Mouse (Mus musculus) heart, postnatal 10 days (tissue): ENCODE measurements around the gene Babam1. TPM values are rescaled to one million over a fixed set of nuclear protein-coding genes. Genes with fewer than 3 reads are reported as not detected.

ENCODE experiments used
- DNase-seq, 2 experiments: peaks; one replicate each; pipeline ENCODE4 v3.0.0; 2021
- intact Hi-C: fragments of 180-260 bp; cut with DNase I; formaldehyde crosslinking; loops from one replicate; pipeline ENCODE4 v1.15.1; 2025
- total RNA-seq, 2 experiments: library from RNA; stranded (reverse); gene quantifications; 2 replicates each; pipeline ENCODE4 v1.2.3; 2021

The Babam1 gene
- total RNA-seq, 2 experiments from 2014 or later, result 65.1 to 65.7 TPM

DNA sequence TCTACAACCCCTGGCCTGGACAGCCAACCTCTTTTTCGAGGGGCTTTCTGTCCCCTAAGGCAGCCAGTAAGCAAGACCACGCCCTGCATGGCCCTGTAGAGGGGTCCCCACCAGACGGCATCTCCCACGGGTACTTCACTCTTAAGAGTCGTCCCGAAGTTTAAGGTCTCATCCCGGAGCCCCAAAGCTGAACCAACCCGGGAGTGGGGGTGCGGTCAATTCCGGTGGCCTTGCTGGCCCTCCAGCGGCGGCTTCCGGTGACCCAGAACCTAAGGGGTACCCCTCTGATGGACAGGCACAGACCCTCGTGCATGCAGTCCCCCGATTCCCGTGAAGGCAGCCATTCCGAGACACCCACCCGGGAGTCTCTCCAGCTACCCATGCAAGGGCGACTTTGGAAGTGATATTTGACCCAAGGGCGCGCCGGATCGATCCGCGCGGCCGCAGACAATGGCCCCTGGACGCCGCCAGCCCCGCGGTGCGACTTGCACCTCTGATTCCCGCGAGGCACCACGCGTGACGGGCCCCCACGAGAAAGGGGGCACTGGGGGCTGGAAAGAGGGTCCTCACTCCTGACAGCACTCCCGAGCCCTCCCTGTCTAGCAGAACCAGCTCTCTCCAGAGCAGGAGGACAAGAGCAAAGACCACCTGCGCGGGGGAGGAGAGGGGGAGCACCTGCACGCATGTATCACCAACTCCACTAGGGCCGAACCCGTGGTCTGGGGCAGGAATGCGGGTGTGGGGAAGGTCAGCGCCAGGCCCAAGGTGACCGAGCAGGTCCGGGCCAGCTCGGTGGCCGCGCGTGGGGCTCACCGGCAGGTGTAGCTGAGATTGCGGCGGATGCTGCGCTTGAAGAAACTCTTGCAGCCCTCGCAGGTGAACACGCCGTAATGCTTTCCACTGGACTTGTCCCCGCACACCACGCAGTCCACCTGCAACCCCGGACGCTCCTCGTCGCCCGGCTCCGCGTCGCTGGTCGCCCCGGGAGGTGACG is 16.2 kb upstream of the Babam1 start:
- peak; percentile 51 to 58 for DNase-seq
- intact Hi-C loops, result no loop called here

DNA sequence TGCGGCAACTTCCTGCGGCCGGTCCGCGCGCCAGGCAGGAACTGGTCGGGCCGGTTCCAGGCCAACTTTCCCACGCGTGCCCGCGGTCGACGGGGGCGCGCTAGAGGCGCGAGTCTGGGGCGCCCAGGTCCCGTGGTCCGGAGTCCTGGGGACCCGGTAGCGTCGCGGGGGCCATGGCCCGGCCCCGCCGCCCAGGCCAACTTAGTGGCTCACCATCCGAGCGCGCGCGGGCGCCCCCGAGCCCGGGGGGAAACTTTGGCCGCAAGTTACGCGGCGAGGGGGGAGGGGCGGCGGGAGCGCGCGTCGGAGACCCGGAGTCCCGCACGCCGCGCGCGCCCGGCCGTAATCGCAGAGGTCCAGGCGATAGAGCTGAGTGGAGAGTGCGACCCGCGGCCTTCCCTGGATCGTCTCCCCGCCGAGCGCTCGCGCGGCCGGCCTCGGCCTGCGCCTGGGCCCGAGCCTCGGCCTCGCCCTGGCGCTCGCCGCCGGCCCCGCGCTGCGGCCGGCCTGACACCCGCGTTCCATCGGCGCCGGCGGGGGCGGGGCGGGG is 15.2 kb upstream of the Babam1 start, which contains the start of gene Nr2f6:
TSS of gene Nr2f6 (minus strand) at position 540 of the 550 bp plus-strand sequence.
- DNase-seq, result peak; percentile 83 to 87
- intact Hi-C loops, result no loop called here

DNA sequence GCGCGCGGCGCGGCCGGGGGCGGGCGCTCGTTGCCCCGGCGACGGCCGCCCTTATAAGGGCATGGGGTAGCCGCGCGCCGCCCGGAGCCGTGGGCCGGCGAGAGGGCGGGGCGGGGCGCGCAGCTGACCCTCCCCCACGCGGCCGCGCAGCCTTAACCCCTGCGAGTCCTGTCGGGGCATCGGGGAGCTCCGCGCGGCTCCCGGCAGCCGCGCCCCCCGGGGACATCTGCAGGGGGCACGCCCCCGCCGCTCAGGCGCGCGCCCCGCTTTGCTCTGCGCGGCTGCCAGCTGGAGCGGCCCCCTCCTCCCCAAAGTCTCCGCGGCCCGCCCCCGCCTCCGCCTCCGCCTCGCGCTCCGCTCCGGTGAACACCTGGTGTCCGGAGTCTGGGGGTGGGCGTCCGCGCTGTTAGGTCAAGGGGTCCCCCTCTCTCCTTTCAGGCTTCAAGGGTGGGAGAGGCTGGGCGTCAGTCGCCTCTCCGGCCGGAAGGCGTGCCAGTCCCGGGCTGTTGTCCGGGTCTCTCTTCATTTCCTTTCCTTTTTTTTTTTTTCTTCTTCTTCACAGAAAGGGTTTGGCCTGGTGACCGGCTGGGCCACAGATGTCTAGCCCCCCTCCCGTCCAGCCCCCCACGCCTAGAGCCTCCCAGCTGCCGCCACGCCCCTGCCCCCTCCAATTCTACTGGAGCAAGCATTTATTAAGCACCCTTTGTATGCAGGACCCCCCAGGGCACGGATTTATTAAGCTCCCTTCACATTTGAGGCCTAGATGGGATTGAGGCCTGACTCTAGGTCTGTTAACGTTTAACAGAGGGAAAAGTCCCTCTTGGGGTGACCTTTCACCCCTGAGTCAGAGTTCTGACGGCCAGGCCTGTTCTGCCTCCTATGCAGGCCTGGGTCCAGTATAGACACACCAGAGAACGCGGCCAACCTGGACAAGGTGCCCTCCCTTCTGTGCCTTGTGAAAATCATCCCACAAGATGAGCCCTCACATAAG is 14.4 kb upstream of the Babam1 start:
- peak; percentile 89 to 92 for DNase-seq
- intact Hi-C loops, result no loop called here

DNA sequence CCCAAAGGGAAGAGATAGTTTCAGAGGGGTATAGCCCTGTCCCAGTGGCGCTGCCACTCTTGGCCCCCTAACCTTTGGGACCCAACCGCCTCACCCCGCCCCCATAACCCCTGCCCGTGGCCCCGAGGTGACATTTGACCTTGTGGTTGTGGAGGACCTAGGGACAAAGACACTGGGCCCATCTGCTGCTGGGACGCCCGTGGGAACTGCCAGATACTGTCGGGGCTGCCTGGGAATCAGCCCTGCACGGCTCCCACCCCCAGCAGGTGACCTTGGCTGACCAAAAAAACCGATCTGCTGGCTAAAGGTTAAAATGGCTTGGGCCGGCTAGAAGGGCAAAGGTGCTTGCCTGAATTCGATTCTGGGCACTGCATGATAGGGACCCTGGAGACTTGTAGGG is 13.3 kb upstream of the Babam1 start:
- intact Hi-C loops, result no loop called here
- no peak for DNase-seq

GRCm38 (mm10) chr8:71383860-71384259 is 12.8 kb upstream of the Babam1 start:
- no peak for DNase-seq
- intact Hi-C loops, result no loop called here

DNA sequence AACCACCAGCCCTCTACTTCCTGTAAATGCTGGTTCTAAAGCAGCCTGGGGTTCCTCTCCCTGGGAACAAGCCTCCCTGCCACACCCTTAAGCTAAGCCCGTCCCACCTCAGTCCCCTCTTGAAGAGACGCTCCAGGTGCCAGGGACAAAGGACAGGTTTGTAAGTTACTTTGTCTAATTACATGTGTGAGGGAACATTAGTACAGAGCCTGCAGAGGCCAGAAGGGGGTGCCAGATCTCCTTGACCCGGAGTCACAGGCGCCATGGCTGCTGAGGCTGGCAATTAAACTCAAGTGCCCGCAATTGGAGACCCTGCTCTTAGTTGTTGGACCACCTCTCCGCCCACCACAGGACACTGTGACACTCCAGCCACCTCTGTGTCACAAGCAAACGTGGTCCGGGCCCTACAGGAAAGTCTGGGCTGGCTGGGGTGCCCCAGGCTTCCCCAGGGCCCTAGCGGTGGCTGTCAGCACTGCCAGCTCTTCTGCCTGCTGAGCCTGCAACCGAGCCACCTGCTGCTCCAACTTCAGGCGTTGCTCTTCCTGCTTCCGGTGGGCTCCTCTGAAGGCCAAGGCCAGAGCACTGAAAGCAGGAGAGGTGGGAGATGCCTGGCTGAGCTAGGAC is 11.3 kb upstream of the Babam1 start:
- no peak for DNase-seq
- intact Hi-C loops, result no loop called here

GRCm38 (mm10) chr8:71388267-71388666 is 8.4 kb upstream of the Babam1 start:
- intact Hi-C loops, result no loop called here

DNA sequence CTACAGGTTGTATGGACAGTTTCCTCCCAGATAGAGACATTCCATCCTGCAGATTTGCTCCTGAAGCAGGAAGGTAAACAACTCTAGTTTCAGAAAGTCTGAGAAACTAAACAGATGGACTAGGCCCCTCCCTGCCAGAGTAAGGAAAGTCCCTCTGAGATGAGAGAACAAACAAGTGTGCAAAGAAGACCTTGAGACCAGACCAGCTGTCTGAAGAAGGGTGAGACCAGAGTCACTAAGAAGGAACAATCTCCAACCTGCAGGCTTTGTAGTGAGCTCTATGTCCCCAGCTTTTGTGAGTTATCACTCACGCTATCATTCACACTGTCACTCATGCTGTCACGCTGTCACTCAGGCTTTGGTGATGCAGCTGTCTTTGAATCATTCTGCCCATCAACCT is 5.0 kb upstream of the Babam1 start:
- intact Hi-C loops, result no loop called here
- no peak for DNase-seq

More at GRCm38 (mm10) chr8:71388267-71388666, 8.4 kb upstream of the Babam1 start:
- no peak for DNase-seq

GRCm38 (mm10) chr8:71392391-71392790 is 4.3 kb upstream of the Babam1 start:
- DNase-seq, result no peak
- intact Hi-C loops, result no loop called here

- no peak for DNase-seq
- intact Hi-C loops, result no loop called here
These were observed 3.8 kb upstream of the Babam1 start for GRCm38 (mm10) chr8:71392871-71393270.

DNA sequence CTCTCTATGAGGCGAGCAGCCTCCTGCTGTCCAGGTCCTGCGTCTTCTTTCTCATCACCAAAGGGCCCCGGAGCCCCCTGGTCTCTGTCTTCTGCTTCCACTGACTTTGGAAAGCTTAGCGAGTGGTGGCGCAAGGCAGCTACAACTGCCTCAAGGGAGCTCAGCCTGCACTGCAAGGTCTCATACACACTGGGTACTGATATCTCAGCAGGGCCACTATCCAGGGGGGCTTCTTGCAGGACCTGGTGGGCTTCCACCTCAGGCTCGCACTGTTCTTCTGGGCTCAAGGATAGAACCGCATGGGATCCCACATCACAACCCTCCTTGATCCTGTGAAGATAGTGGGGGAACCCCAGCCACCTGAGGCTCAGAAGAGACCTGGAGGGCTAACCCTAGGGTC is 2.2 kb upstream of the Babam1 start:
- intact Hi-C loops, result no loop called here
- DNase-seq, result no peak

DNA sequence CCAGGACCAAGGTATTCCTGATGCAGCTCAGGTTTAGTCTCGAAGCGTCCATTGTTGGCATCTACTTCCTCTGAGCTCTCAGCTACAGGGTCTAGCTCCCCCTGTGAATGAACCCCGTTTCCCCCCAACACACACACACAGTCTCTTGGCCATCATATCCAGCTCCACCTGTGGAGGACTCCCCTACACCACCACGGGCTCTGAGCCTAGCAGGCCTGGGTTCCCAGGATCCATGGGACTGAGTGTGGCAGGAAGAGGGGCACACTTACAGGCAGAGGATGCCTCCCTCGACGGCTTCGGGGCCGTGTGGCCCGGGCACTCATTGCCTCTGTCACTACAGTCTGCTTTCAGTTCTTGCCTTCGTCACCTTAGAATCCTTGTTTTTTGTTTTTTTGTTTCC is 1.6 kb upstream of the Babam1 start:
- intact Hi-C loops, result no loop called here
- no peak for DNase-seq

- DNase-seq, result peak; percentile 53 to 58
These were observed 1.0 kb upstream of the Babam1 start, which contains the start of gene Ushbp1 for GRCm38 (mm10) chr8:71395629-71396028. Gene Ushbp1 (minus strand): TSS chr8:71395802.

DNA sequence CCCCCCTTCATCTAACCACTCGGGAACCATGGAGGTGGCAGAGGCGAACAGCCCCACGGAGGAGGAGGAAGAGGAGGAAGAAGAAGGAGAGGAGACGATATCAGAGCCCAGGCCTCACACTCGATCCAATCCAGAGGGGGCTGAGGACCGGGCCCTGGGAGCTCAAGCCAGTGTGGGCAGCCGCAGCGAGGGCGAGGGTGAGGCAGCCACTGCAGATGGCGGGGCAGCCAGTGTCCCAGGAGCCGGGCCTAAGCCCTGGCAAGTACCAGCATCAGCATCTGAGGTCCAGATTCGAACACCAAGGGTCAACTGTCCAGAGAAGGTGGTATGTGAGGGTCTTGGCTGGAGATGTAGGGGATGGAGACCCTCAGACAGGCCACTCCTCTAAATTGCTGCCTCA is 1.0 kb downstream of the Babam1 start:
- no peak for DNase-seq
- intact Hi-C loops, result no loop called here

More at GRCm38 (mm10) chr8:71395629-71396028, 1.0 kb upstream of the Babam1 start, which contains the start of gene Ushbp1:
- intact Hi-C loops, result no loop called here

- DNase-seq, result no peak
- intact Hi-C loops, result no loop called here
These were observed 4.2 kb downstream of the Babam1 start for GRCm38 (mm10) chr8:71400826-71401225.

- intact Hi-C loops, result no loop called here
- no peak for DNase-seq
These were observed 4.8 kb downstream of the Babam1 start for GRCm38 (mm10) chr8:71401454-71401853.

DNA sequence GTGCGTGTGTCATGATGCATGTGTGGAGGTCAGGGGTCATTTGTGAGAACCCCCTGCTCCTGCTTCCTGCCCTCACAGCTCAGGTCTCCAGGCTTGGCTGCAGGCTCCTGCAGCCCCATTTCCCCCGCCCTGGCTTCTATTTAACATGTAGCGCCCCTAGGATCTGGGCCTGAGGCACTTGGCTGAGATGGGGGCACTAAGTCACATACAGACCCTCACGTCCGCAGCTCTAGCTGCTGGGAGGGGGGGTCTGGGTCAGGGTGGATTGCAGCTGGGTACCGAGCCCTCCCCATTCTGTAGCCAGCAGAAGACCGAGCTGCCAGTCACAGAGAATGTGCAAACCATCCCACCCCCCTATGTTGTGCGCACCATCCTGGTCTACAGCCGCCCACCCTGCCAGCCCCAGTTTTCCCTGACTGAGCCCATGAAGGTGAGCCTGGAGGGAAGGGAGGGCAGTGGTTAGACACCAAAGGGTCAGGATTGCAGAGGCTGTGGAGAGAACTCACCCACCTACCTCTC is 5.8 kb downstream of the Babam1 start:
- no peak for DNase-seq
- intact Hi-C loops, result no loop called here

DNA sequence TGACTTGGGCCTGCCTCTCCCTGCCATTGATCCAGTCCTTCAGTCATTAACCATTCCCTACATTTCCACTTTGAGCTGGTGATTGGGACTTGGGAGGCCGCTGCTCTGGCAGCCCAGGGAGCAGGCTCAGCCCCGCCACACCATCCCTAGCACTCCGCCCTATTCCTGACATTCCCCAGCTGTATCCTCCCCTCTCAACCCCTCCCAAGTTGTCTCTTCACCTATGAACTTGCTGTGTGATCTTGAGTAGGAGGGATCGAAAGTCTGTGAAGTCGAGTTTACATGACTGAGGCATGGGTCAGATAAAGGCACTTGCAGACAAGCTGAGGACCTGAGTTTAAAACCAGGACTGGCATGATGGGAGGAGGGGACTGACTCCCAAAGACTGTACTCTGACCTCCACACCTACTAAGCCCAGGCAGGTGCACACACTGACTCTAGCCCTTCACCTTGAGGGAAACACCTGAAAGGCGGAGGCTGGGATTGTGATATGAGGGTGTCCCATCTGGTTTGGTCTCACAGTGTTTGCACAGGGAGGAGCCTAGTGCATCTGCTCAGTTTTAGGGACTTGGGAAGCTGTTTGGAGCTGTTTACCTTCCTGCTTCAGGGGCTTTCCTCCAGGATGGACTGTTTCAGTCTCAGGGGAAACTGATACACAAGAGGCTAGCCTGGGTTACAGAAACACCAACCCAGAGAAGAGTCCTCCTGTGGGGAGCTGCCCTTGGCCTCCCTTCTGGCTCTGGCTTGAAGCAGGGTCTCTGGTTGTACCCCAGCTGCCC is 6.6 kb downstream of the Babam1 start:
- no peak for DNase-seq
- intact Hi-C loops, result no loop called here

DNA sequence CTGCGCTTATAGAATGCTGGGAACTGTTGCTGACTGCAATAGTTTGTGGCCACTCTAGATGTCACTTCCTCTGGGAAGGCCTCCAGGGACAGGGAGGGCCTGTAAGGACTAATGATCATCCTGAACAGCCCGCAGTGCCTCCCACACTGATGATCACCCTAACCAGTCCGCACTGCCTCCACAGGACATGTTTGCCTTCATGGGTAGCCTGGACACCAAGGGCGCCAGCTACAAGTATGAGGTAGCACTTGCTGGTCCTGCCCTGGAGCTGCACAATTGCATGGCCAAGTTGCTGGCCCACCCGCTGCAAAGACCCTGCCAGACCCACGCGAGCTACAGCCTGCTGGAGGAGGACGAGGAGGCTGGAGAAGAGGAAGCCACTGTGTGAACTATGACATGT is 7.3 kb downstream of the Babam1 start:
- no peak for DNase-seq
- intact Hi-C loops, result no loop called here
